Mouse (Mus musculus): Measurements from ENCODE around the gene Fam168a. TPM values are rescaled to one million over a fixed set of nuclear protein-coding genes. Genes with fewer than 3 reads are reported as not detected.
A peak's percentile ranks its signal among the peaks of the same experiment; 100 is the strongest.
"Not testable (repeated sequence)": the region's sequence is repeated elsewhere in the genome, so short reads cannot be mapped to it uniquely, and the experiment has no call there.

Fam168a gene
- polyA plus RNA-seq, 1 experiment: 158 TPM

DNA sequence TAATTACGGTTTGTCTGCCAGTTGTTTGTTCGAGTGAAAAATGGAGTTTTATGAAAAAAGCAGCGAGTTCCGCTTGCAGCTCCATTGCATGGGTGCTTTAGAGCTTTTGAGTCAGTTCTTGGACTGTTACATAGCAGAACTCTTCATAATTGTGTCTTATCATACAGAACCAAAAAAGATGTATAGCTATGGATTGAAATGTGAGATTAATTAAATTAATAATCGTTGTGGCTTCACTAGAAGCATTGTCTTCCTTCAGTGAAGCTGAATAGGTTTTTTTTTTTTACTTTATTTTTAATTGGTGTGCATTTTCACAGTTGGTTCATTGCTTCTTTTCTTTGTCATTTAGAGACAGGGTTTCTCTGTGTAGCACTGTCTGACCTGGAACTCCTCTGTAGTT is 12.3 kb downstream of the Fam168a start:
- DNase-seq (ENCODE audit: low read depth): peak; percentile 31
- TF ChIP-seq POLR2A (IDR thresholded peaks at IDR 0.05; ENCODE audit: borderline replicate concordance, extremely low read depth, insufficient read depth, insufficient read length, poor library complexity, severe bottlenecking) (no peak), CTCF (IDR thresholded peaks at IDR 0.05; ENCODE audit: borderline replicate concordance, extremely low read depth, insufficient read depth, insufficient read length) (no peak)

GRCm38 (mm10) chr7:100722268-100722667 is 15.8 kb downstream of the Fam168a start:
- DNase-seq (ENCODE audit: low read depth): peak; percentile 81
- TF ChIP-seq CTCF (IDR thresholded peaks at IDR 0.05; ENCODE audit: borderline replicate concordance, extremely low read depth, insufficient read depth, insufficient read length) (no peak), POLR2A (IDR thresholded peaks at IDR 0.05; ENCODE audit: borderline replicate concordance, extremely low read depth, insufficient read depth, insufficient read length, poor library complexity, severe bottlenecking) (no peak)

DNA sequence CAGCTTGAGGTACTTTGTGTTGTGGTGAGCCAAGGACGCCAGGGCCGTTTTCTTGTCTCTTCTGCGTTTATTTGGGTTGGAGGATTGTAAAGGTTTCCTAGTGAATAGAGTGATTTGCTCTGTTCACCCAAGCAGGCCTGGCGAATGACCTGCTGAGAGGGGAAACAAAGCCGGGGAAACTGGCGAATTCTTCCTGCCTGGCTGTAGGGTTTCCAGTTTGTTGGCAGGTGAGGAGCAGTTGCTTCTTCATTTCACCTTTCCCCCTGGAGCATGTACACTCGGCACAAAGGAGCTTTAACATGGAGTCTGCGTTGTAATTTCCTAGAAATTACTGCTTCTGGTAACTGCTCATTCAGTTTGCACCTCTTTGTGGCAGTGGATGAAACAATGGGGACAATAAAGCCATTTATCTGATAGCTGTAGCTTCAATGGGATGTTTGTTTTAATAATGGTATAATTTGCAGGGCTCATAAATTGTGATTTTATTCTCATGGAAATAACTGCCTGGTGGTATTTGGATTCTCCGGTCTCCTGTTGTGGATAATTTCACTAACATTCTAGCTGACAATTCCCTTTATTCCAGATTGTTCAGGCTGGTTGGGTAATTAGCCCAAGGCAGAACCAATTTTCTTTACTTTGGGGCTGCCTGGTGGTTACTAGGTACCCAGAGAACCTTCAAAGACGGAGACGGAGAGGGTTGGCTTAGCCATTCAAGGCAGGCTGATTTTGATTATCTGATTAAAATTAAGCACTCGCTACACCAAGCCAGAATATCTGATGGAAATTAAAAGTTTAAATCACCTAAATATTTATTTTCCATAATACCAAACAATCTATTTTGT is 17.2 kb downstream of the Fam168a start:
- TF ChIP-seq CTCF (IDR thresholded peaks at IDR 0.05; ENCODE audit: borderline replicate concordance, extremely low read depth, insufficient read depth, insufficient read length) (no peak), POLR2A (IDR thresholded peaks at IDR 0.05; ENCODE audit: borderline replicate concordance, extremely low read depth, insufficient read depth, insufficient read length, poor library complexity, severe bottlenecking) (no peak)
- DNase-seq (ENCODE audit: low read depth): peak; percentile 73

GRCm38 (mm10) chr7:100727538-100728085 is 21.2 kb downstream of the Fam168a start:
- TF ChIP-seq POLR2A (IDR thresholded peaks at IDR 0.05; ENCODE audit: borderline replicate concordance, extremely low read depth, insufficient read depth, insufficient read length, poor library complexity, severe bottlenecking) (no peak), CTCF (IDR thresholded peaks at IDR 0.05; ENCODE audit: borderline replicate concordance, extremely low read depth, insufficient read depth, insufficient read length) (no peak)
- DNase-seq (ENCODE audit: low read depth): no peak

DNA sequence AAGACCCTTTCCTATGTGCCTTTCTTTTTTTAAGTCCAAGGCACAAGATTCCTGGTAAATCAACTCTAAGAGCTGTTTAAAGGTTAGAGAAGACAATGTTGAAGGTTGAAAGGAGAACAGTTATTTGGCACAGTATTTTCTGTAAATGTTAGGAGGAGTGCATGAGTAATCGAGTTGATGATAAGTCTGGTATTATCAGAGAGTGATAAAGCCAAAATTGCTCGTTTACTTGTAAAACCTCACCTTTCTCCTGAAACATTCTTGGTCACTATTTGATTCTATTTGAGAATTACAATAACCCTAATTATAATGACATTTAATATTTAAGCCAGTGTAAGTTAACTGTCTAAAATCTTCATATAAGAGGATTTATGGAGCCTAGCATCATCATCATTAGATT is 23.3 kb downstream of the Fam168a start:
- DNase-seq (ENCODE audit: low read depth): no peak
- TF ChIP-seq CTCF (IDR thresholded peaks at IDR 0.05; ENCODE audit: borderline replicate concordance, extremely low read depth, insufficient read depth, insufficient read length): no peak
- no peak for TF ChIP-seq POLR2A (IDR thresholded peaks at IDR 0.05; ENCODE audit: borderline replicate concordance, extremely low read depth, insufficient read depth, insufficient read length, poor library complexity, severe bottlenecking)

GRCm38 (mm10) chr7:100732341-100733050 is 26.1 kb downstream of the Fam168a start:
- DNase-seq (ENCODE audit: low read depth): peak; percentile 28
- TF ChIP-seq CTCF (IDR thresholded peaks at IDR 0.05; ENCODE audit: borderline replicate concordance, extremely low read depth, insufficient read depth, insufficient read length) (no peak), POLR2A (IDR thresholded peaks at IDR 0.05; ENCODE audit: borderline replicate concordance, extremely low read depth, insufficient read depth, insufficient read length, poor library complexity, severe bottlenecking) (no peak)

DNA sequence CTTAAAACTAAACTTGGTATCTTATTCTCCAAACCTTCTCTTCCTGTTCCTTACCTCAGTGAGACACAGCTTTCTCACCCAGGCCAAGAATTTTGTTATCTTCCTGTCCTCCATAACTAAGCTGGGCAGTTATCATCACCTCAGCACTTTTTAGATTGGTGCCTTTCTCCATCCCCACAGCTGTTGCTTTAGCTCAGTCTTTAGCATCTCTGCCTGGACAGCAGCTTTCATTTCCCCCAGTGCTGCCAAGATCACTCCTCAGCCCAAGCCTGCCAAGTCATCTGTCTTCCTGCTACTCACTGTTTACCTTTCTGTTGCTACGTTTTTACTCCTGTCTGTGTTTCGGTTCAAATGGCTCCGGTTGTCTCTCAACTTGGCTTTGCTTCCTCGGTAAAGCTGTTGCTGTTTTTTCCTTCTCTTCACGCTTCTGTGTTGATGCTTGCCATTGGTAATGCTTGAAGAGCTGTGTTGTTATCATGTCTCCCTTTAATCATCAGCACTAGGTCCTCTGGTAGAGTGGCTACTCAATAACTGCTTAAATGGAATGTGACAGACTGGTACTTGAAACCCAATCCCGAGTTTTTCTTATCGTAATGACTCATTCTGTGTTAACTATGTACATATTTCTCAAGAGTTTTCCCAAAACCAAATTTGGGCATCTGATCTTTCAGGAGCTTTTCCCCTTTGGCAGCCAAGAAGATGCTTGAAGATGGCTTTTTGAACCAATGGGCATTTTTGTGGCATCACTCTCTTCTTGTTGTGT is 26.8 kb downstream of the Fam168a start:
- peak; percentile 82 for DNase-seq (ENCODE audit: low read depth)
- no peak for TF ChIP-seq POLR2A (IDR thresholded peaks at IDR 0.05; ENCODE audit: borderline replicate concordance, extremely low read depth, insufficient read depth, insufficient read length, poor library complexity, severe bottlenecking)
- TF ChIP-seq CTCF (IDR thresholded peaks at IDR 0.05; ENCODE audit: borderline replicate concordance, extremely low read depth, insufficient read depth, insufficient read length): no peak

DNA sequence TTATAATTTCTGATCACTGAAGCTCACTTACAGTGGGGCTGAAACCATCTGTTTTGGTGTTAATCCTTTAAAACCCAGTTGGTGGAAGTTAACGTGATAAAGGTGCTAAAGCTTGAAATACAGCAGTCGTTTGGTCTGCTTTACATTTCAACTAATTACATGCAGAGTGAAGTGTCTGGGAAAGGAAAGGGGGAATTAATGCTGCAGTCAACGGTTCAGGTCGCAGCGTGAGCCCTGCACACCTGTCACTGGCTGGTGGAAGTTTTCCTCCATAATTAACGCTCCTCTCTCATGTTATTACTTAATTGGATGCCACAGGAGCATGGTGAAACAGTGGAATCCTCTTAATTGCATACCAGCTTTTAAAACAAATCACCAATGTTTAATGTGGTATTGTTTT is 27.8 kb downstream of the Fam168a start:
- TF ChIP-seq CTCF (IDR thresholded peaks at IDR 0.05; ENCODE audit: borderline replicate concordance, extremely low read depth, insufficient read depth, insufficient read length) (no peak), POLR2A (IDR thresholded peaks at IDR 0.05; ENCODE audit: borderline replicate concordance, extremely low read depth, insufficient read depth, insufficient read length, poor library complexity, severe bottlenecking) (no peak)
- DNase-seq (ENCODE audit: low read depth): peak; percentile 91

DNA sequence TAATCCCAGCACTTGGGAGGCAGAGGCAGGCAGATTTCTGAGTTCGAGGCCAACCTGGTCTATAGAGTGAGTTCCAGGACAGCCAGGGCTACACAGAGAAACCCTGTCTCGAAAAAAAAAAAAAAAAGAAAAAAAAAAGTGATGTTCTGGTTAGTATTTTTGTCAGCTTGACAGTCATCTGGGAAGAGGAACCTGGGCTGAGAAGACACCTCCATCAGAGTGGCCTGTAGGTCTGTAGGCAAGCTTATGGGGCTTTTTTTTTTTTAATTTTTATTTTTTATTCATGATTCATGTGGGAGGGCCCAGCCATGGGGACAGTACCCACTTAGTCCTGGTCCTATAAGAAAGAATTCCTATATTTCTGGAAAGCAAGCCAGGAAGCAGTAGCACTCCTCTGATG is 28.5 kb downstream of the Fam168a start:
- not testable (repeated sequence) for DNase-seq (ENCODE audit: low read depth)

DNA sequence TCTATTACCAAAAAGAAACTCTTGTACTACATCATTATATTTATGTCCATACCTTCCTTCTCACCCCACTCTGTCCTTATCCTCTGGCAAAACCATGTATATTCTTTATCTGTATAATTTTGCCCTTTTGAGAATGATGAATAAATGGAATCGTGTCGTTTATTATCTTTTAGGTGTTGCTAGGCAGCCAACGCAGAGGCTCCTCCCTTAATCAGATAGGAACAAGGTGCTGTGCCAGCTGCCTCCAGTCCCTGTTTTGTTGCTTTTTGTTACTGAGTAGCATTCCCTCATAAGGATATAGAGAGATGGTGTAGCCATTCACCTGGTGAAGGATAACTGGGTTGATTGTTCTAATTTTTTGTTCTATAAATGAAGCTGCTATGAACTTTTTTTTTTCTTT is 29.7 kb downstream of the Fam168a start:
- DNase-seq (ENCODE audit: low read depth): no peak
- no peak for TF ChIP-seq POLR2A (IDR thresholded peaks at IDR 0.05; ENCODE audit: borderline replicate concordance, extremely low read depth, insufficient read depth, insufficient read length, poor library complexity, severe bottlenecking)
- TF ChIP-seq CTCF (IDR thresholded peaks at IDR 0.05; ENCODE audit: borderline replicate concordance, extremely low read depth, insufficient read depth, insufficient read length): no peak

- no peak for TF ChIP-seq POLR2A (IDR thresholded peaks at IDR 0.05; ENCODE audit: borderline replicate concordance, extremely low read depth, insufficient read depth, insufficient read length, poor library complexity, severe bottlenecking)
- TF ChIP-seq CTCF (IDR thresholded peaks at IDR 0.05; ENCODE audit: borderline replicate concordance, extremely low read depth, insufficient read depth, insufficient read length): no peak
- peak; percentile 75 for DNase-seq (ENCODE audit: low read depth)
Observed at GRCm38 (mm10) chr7:100744372-100744771, 37.9 kb downstream of the Fam168a start.

Measured in brain, embryonic 14.5 days (tissue).